Mouse (Mus musculus) gastrocnemius, postnatal 25 days (tissue): ENCODE results near the gene Rbm47. TPM values are rescaled to one million over a fixed set of nuclear protein-coding genes. Genes with fewer than 3 reads are reported as not detected.

Experiments used
- microRNA-seq, 2 experiments: library from miRNA; unstranded; fragments of <30 nt; microRNA quantifications; one replicate each; pipeline ENCODE4 v1.2.0; 2021; ENCODE audit warnings: borderline replicate concordance in 2 of 2
- total RNA-seq, 2 experiments: library from RNA; stranded (reverse); gene quantifications; 1 replicate in 1 of 2; 2 replicates in 1 of 2; pipeline ENCODE4 v1.2.3; 2021

The Rbm47 gene
- total RNA-seq, 2 experiments from 2014 or later = 0.61 to 1.2 TPM

Small RNAs within 50 kb of the gene (microRNA-seq; reads per million reads assigned to microRNA genes)
- 0 reads per million in 2 experiments for gene Gm25952

Other genes starting within 250 kb of the Rbm47 start
- 10 to 100 TPM in 1 of 2 experiments, 1 to 10 TPM in 1; 5.4 to 11.4 TPM for gene Chrna9, start 238.2 kb downstream of the Rbm47 start, total RNA-seq
- gene 9130230L23Rik, start 168.8 kb downstream of the Rbm47 start, total RNA-seq = not detected
- gene Nsun7, start 86.8 kb upstream of the Rbm47 start, total RNA-seq = not detected